Mouse (Mus musculus) heart, postnatal 0 days (tissue): Measurements from ENCODE around the gene Gm44965. TPM values are rescaled to one million over a fixed set of nuclear protein-coding genes. Genes with fewer than 3 reads are reported as not detected.

Source experiments
- ATAC-seq: fragments of 200-750 bp; cut with Nextera tagmentation; 2 replicates; pipeline ENCODE4 v1.8.0; 2017; ENCODE audit warnings: low read depth, moderate number of reproducible peaks, moderate library complexity; ENCODE audit not compliant: insufficient read depth
- DNase-seq: peaks from one replicate; pipeline ENCODE4 v3.0.0-alpha.2; 2016; ENCODE audit warnings: low spot score
- H3K27ac ChIP-seq: fragments of 300-500 bp; sonication (generic); 2 replicates; pipeline ENCODE4 v1.5.1; 2014; ENCODE audit warnings: low read depth, mild to moderate bottlenecking
- H3K27me3 ChIP-seq: fragments of 300-500 bp; sonication (generic); 2 replicates; pipeline ENCODE4 v1.6.1; 2014; ENCODE audit warnings: low read length, mixed read lengths; ENCODE audit not compliant: control insufficient read depth, insufficient read depth
- H3K36me3 ChIP-seq: fragments of 300-500 bp; sonication (generic); replicated peaks from 2 replicates; pipeline ENCODE4 v1.6.1; 2014; ENCODE audit warnings: low read length, mixed read lengths; ENCODE audit not compliant: control insufficient read depth, insufficient read depth
- H3K4me1 ChIP-seq: fragments of 300-500 bp; sonication (generic); 2 replicates; pipeline ENCODE4 v1.6.1; 2014; ENCODE audit warnings: antibody characterized with exemption; ENCODE audit not compliant: control insufficient read depth, insufficient read depth
- H3K4me2 ChIP-seq: fragments of 300-500 bp; sonication (generic); 2 replicates; pipeline ENCODE4 v1.6.1; 2014; ENCODE audit warnings: low read depth, mild to moderate bottlenecking, low read length, moderate library complexity
- H3K4me3 ChIP-seq: fragments of 300-500 bp; sonication (generic); 2 replicates; pipeline ENCODE4 v1.5.1; 2014; ENCODE audit warnings: low read depth, low read length
- H3K9ac ChIP-seq: fragments of 300-500 bp; sonication (generic); replicated peaks from 2 replicates; pipeline ENCODE4 v1.6.1; 2014; ENCODE audit warnings: low read depth, low read length, mixed read lengths
- H3K9me3 ChIP-seq: fragments of 300-500 bp; sonication (generic); replicated peaks from 2 replicates; pipeline ENCODE4 v1.6.1; 2016; ENCODE audit warnings: low read length; ENCODE audit not compliant: control insufficient read depth
- CTCF ChIP-seq: IDR thresholded peaks from 2 replicates; pipeline ENCODE4 v1.5.1; 2016; ENCODE audit warnings: antibody characterized with exemption, control low read depth, low read depth
- EP300 ChIP-seq: IDR thresholded peaks from 2 replicates; pipeline ENCODE4 v1.6.1; 2016; ENCODE audit warnings: antibody characterized with exemption, low read depth
- WGBS: fragments of 180-500 bp; shearing (Covaris S2); extraction: QIAGEN DNeasy Blood & Tissue Kit; methylation state at CpG from one replicate; pipeline ENCODE4 v1.1.7; 2014; 5-methylcytosine and 5-hydroxymethylcytosine counted together
- polyA plus RNA-seq: library from polyadenylated mRNA; unstranded; fragments of >200 nt; fragmentation: Nextera tagmentation; extraction: Ambion mirVana; gene quantifications from 2 replicates; pipeline ENCODE4 v1.2.1, GENCODE M21; 2015
- total RNA-seq: library from RNA; depleted of rRNA; stranded (reverse); fragments of >200 nt; gene quantifications from 2 replicates; pipeline ENCODE4 v1.2.3, GENCODE M21; 2014; ENCODE audit warnings: low replicate concordance

Gene Gm44965
- total and polyA plus RNA-seq, 2 experiments from 2014 or later, result not detected

- Histone ChIP-seq H3K9ac (peak overlapping the region; percentile 69), H3K9me3 (0 out of 2 replicates have a peak, but pooled peaks cover 2% of the 10 kb centered on the region), H3K27ac (peak overlapping the region; percentile 85), H3K27me3 (no peaks in the 10 kb centered on the region), H3K36me3 (peaks cover 28% of the 10 kb centered on the region), H3K4me1 (peaks cover 7% of the 10 kb centered on the region), H3K4me2 (peak overlapping the region; percentile 80), H3K4me3 (peak overlapping the region; percentile 73)
- TF ChIP-seq EP300 (no peak), CTCF (no peak)
- DNase-seq (no peak), ATAC-seq (peak; percentile 30)
- 2% methylated on average over 28 of the region's 28 CpGs for WGBS
Measured at GRCm38 (mm10) chr6:48602080-48602741, 8.5 kb downstream of the Gm44965 start.

- no peak overlapping the region for H3K4me2 ChIP-seq
- H3K9ac ChIP-seq, result no peak overlapping the region
- H3K4me3 ChIP-seq, result no peak overlapping the region
- no peaks in the 10 kb centered on the region for H3K27me3 ChIP-seq
- ATAC-seq, result no peak
- H3K27ac ChIP-seq, result no peak overlapping the region
- 0 out of 2 replicates have a peak, but pooled peaks cover 13% of the 10 kb centered on the region for H3K36me3 ChIP-seq
- 87% methylated on average over 2 of the region's 2 CpGs for WGBS
- no peaks in the 10 kb centered on the region for H3K9me3 ChIP-seq
- DNase-seq, result no peak
- 0 out of 2 replicates have a peak, but pooled peaks cover 2% of the 10 kb centered on the region for H3K4me1 ChIP-seq
- TF ChIP-seq EP300 (no peak), CTCF (no peak)
Measured at GRCm38 (mm10) chr6:48608124-48608523, 14.4 kb downstream of the Gm44965 start.

- no peak for ATAC-seq
- no peak overlapping the region for H3K9ac ChIP-seq
- 43% methylated on average over 7 of the region's 7 CpGs for WGBS
- no peak overlapping the region for H3K4me2 ChIP-seq
- H3K4me1 ChIP-seq, result no peaks in the 10 kb centered on the region
- no peak overlapping the region for H3K27ac ChIP-seq
- no peaks in the 10 kb centered on the region for H3K9me3 ChIP-seq
- H3K4me3 ChIP-seq, result no peak overlapping the region
- peaks cover 26% of the 10 kb centered on the region; the same call in 1 of the 2 replicates for H3K36me3 ChIP-seq
- no peak for DNase-seq
- H3K27me3 ChIP-seq, result no peaks in the 10 kb centered on the region
- no peak for TF ChIP-seq EP300
- no peak for TF ChIP-seq CTCF
Measured at GRCm38 (mm10) chr6:48609512-48609911, 15.8 kb downstream of the Gm44965 start.

GRCm38 (mm10) chr6:48610657-48611056, 16.9 kb downstream of the Gm44965 start:
- Histone ChIP-seq H3K4me2 (no peak overlapping the region), H3K9me3 (no peaks in the 10 kb centered on the region), H3K9ac (no peak overlapping the region), H3K4me3 (no peak overlapping the region), H3K36me3 (peaks cover 24% of the 10 kb centered on the region; the same call in 1 of the 2 replicates), H3K4me1 (no peaks in the 10 kb centered on the region), H3K27me3 (no peaks in the 10 kb centered on the region), H3K27ac (no peak overlapping the region)
- TF ChIP-seq EP300 (no peak), CTCF (no peak)
- no peak for ATAC-seq
- DNase-seq, result no peak
- 82% methylated on average over 3 of the region's 3 CpGs for WGBS

GRCm38 (mm10) chr6:48613464-48613863, 19.7 kb downstream of the Gm44965 start:
- H3K27me3 ChIP-seq, result no peaks in the 10 kb centered on the region
- H3K4me2 ChIP-seq, result no peak overlapping the region
- no peak for TF ChIP-seq CTCF
- no peak for TF ChIP-seq EP300
- 70% methylated on average over 4 of the region's 4 CpGs for WGBS
- no peak for ATAC-seq
- no peak overlapping the region for H3K9ac ChIP-seq
- peaks cover 34% of the 10 kb centered on the region for H3K36me3 ChIP-seq
- H3K9me3 ChIP-seq, result no peaks in the 10 kb centered on the region
- no peaks in the 10 kb centered on the region for H3K4me1 ChIP-seq
- H3K4me3 ChIP-seq, result no peak overlapping the region
- no peak for DNase-seq
- H3K27ac ChIP-seq, result no peak overlapping the region

GRCm38 (mm10) chr6:48614756-48615155, 21.0 kb downstream of the Gm44965 start:
- H3K27me3 ChIP-seq, result no peaks in the 10 kb centered on the region
- no peaks in the 10 kb centered on the region for H3K4me1 ChIP-seq
- peaks cover 43% of the 10 kb centered on the region for H3K36me3 ChIP-seq
- DNase-seq (no peak), ATAC-seq (no peak)
- H3K9me3 ChIP-seq, result no peaks in the 10 kb centered on the region
- H3K9ac ChIP-seq, result no peak overlapping the region
- no peak overlapping the region for H3K4me2 ChIP-seq
- H3K27ac ChIP-seq, result no peak overlapping the region
- no peak overlapping the region for H3K4me3 ChIP-seq
- TF ChIP-seq EP300, result no peak
- TF ChIP-seq CTCF, result no peak
- 85% methylated on average over 5 of the region's 5 CpGs for WGBS
